Mouse (Mus musculus): ENCODE measurements at regions not wholly inside any gene's neighbourhood (a gene's known extent, or its start where the extent isn't known, plus 50 kb on each side); places are given as distances from the start of the nearest gene placed in this dataset.

- intact Hi-C loops (cut with DNase I; ENCODE audit: low total_unique reads), result no loop called here
- no peak for DNase-seq
Observed at GRCm38 (mm10) chr9:118204456-118204855, 54.5 kb upstream of the Cmc1 start.

- intact Hi-C loops (cut with DNase I; ENCODE audit: low total_unique reads), result no loop called here
- no peak for DNase-seq
Observed at GRCm38 (mm10) chr9:118206483-118206882, 56.5 kb upstream of the Cmc1 start.

GRCm38 (mm10) chr9:118219696-118220095 is 69.7 kb upstream of the Cmc1 start:
- intact Hi-C loops (cut with DNase I; ENCODE audit: low total_unique reads), result no loop called here
- no peak for DNase-seq

GRCm38 (mm10) chr9:118221186-118221585 is 71.2 kb upstream of the Cmc1 start:
- intact Hi-C loops (cut with DNase I; ENCODE audit: low total_unique reads), result no loop called here
- no peak for DNase-seq

- DNase-seq, result no peak
- intact Hi-C loops (cut with DNase I; ENCODE audit: low total_unique reads), result no loop called here
Observed at GRCm38 (mm10) chr9:118227401-118228061, 77.6 kb upstream of the Cmc1 start.

- DNase-seq, result no peak
- intact Hi-C loops (cut with DNase I; ENCODE audit: low total_unique reads), result no loop called here
Observed at GRCm38 (mm10) chr9:118228691-118229427, 78.9 kb upstream of the Cmc1 start.

GRCm38 (mm10) chr9:118240711-118241110 is 90.7 kb upstream of the Cmc1 start:
- intact Hi-C loops (cut with DNase I; ENCODE audit: low total_unique reads), result no loop called here

GRCm38 (mm10) chr9:118246820-118247628 is 97.0 kb upstream of the Cmc1 start:
- DNase-seq, result no peak
- intact Hi-C loops (cut with DNase I; ENCODE audit: low total_unique reads), result no loop called here

More at GRCm38 (mm10) chr9:118240711-118241110, 90.7 kb upstream of the Cmc1 start:
- DNase-seq, result no peak

GRCm38 (mm10) chr9:118253829-118254228 is 103.9 kb upstream of the Cmc1 start:
- intact Hi-C loops (cut with DNase I; ENCODE audit: low total_unique reads), result no loop called here
- DNase-seq, result no peak

GRCm38 (mm10) chr9:118255200-118255733 is 105.3 kb upstream of the Cmc1 start:
- no peak for DNase-seq
- intact Hi-C loops (cut with DNase I; ENCODE audit: low total_unique reads), result no loop called here

GRCm38 (mm10) chr9:118255751-118256266 is 105.8 kb upstream of the Cmc1 start:
- intact Hi-C loops (cut with DNase I; ENCODE audit: low total_unique reads), result no loop called here
- DNase-seq, result no peak

GRCm38 (mm10) chr9:118266298-118266697 is 116.3 kb upstream of the Cmc1 start:
- intact Hi-C loops (cut with DNase I; ENCODE audit: low total_unique reads), result no loop called here
- no peak for DNase-seq

- intact Hi-C loops (cut with DNase I; ENCODE audit: low total_unique reads), result no loop called here
- DNase-seq, result no peak
Observed at GRCm38 (mm10) chr9:118271681-118272080, 121.7 kb upstream of the Cmc1 start.

GRCm38 (mm10) chr9:118272713-118273407 is 122.9 kb upstream of the Cmc1 start:
- DNase-seq, result no peak
- intact Hi-C loops (cut with DNase I; ENCODE audit: low total_unique reads), result no loop called here

GRCm38 (mm10) chr9:118285481-118285880 is 135.5 kb upstream of the Cmc1 start:
- no peak for DNase-seq
- intact Hi-C loops (cut with DNase I; ENCODE audit: low total_unique reads), result no loop called here

- intact Hi-C loops (cut with DNase I; ENCODE audit: low total_unique reads), result no loop called here
- DNase-seq, result no peak
Observed at GRCm38 (mm10) chr9:118287606-118288005, 137.6 kb upstream of the Cmc1 start.

GRCm38 (mm10) chr9:118292836-118293235 is 142.9 kb upstream of the Cmc1 start:
- intact Hi-C loops (cut with DNase I; ENCODE audit: low total_unique reads), result no loop called here
- DNase-seq, result no peak

GRCm38 (mm10) chr9:118294011-118294410 is 144.0 kb upstream of the Cmc1 start:
- DNase-seq, result no peak
- intact Hi-C loops (cut with DNase I; ENCODE audit: low total_unique reads), result no loop called here

GRCm38 (mm10) chr9:118302785-118303384 is 152.9 kb upstream of the Cmc1 start:
- intact Hi-C loops (cut with DNase I; ENCODE audit: low total_unique reads), result no loop called here
- DNase-seq, result no peak
